In the genomic region with DNA sequence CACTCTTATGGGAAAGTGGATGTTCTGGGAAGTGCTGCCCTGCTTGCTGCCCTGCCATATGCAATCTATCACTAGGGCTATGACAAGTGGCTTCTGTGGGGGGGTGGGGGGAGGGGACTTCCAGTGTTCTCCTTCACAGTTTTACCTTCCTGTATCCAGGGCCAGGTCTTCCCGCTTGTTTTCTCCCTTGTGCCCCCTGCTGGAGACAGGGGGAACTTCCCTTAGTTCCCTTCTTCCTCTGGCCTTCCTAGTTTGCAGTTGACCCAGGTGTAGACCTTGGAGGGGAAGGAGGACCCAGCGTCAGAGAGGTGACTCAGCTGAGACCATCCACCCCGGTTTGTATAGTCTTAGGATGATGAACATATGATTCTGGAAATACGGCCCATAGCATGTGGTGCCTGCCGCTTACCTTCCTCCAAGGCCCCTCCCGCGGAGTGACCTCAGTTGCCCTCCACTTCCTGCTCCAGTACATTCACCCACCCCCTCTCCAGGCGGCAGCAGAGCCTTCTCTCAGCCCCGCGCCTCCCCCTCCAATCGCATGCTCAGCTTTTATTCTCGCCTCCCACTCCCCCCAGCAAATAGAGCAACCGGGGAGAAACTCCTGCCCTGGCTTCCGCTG, we compare ENCODE assay signal across 8 mouse cellular contexts. TPM values are rescaled to one million over a fixed set of nuclear protein-coding genes. Genes with fewer than 3 reads are reported as not detected.
DNase-seq lines count a peak whose midpoint lies in the region; ATAC-seq and TF ChIP-seq lines count a peak whose summit lies in the region.

No protein-coding gene starts in this region.

- no peak overlapping the region for H3K27ac ChIP-seq in spleen, adult 2 months (ENCODE audit: insufficient read depth, low read length)
- H3K27ac ChIP-seq in kidney, postnatal 0 days = no peak overlapping the region
- H3K27ac ChIP-seq in midbrain, postnatal 0 days (ENCODE audit: low read depth, low read length) = no peak overlapping the region

- intact Hi-C loops in gastrocnemius, postnatal 14 days (cut with DNase I; ENCODE audit: low total_unique reads) = loop anchor here (10.0 kb wide), 1 partner anchor 156 kb away; no protein-coding TSS in a partner anchor

- no peak for ATAC-seq in kidney, postnatal 0 days (replicated peaks; ENCODE audit: low FRiP score, low read depth)
- no peak for ATAC-seq in midbrain, postnatal 0 days (ENCODE audit: low FRiP score)

- H3K9ac ChIP-seq in kidney, postnatal 0 days (ENCODE audit: low read depth, low read length) = no peak overlapping the region
- no peak overlapping the region for H3K9ac ChIP-seq in midbrain, postnatal 0 days (replicated peaks; ENCODE audit: low read length, poor library complexity, severe bottlenecking)

- H3K27me3 ChIP-seq in spleen, adult 2 months (ENCODE audit: control insufficient read depth, insufficient read depth, low read length) = peaks cover 6% of the 10 kb centered on the region
- 0 out of 2 replicates have a peak, but pooled peaks cover 3% of the 10 kb centered on the region for H3K27me3 ChIP-seq in kidney, postnatal 0 days (ENCODE audit: insufficient read depth, low read length)
- H3K27me3 ChIP-seq in midbrain, postnatal 0 days (ENCODE audit: insufficient read depth, low read length) = no peaks in the 10 kb centered on the region

- WGBS in spleen, adult 2 months = 15% methylated on average over 13 of the region's 14 CpGs
- 12% methylated on average over 14 of the region's 14 CpGs for WGBS in kidney, postnatal 0 days
- WGBS in midbrain, postnatal 0 days = 47% methylated on average over 14 of the region's 14 CpGs

- H3K4me2 ChIP-seq in kidney, postnatal 0 days (ENCODE audit: low read length) = 0 out of 2 replicates have a peak overlapping the region, but pooled peaks have one; percentile 30
- H3K4me2 ChIP-seq in midbrain, postnatal 0 days (ENCODE audit: low read depth, low read length, poor library complexity, severe bottlenecking) = no peak overlapping the region

- H3K36me3 ChIP-seq in spleen, adult 2 months (ENCODE audit: control insufficient read depth, insufficient read depth, low read length) = no peaks in the 10 kb centered on the region
- H3K36me3 ChIP-seq in kidney, postnatal 0 days (ENCODE audit: insufficient read depth, low read length) = no peaks in the 10 kb centered on the region
- H3K36me3 ChIP-seq in midbrain, postnatal 0 days (ENCODE audit: insufficient read depth, low read length) = no peaks in the 10 kb centered on the region

- peak; percentile 19 for DNase-seq in gastrocnemius, adult 18-20 months (ENCODE audit: low spot score)
- no peak for DNase-seq in gastrocnemius, postnatal 14 days
- no peak for DNase-seq in spleen, adult 2 months (ENCODE audit: low read depth in 1 of 2, low spot score in 2 of 2)
- no peak for DNase-seq in spleen, postnatal 14 days (ENCODE audit: low spot score in 2 of 2)
- DNase-seq in embryo, embryonic 10 days (ENCODE audit: low spot score) = peak; percentile 65
- peak; percentile 69 for DNase-seq in kidney, postnatal 0 days (ENCODE audit: low spot score)
- DNase-seq in midbrain, postnatal 0 days (ENCODE audit: low spot score) = no peak
- no peak for DNase-seq in gastrocnemius, postnatal 4 days (ENCODE audit: low spot score in 2 of 2)

- H3K4me1 ChIP-seq in spleen, adult 2 months (ENCODE audit: control insufficient read depth, insufficient read depth, insufficient read length) = peaks cover 8% of the 10 kb centered on the region
- 0 out of 2 replicates have a peak, but pooled peaks cover 2% of the 10 kb centered on the region for H3K4me1 ChIP-seq in kidney, postnatal 0 days (replicated peaks; ENCODE audit: insufficient read depth, low read length)
- H3K4me1 ChIP-seq in midbrain, postnatal 0 days (ENCODE audit: insufficient read depth, low read length) = no peaks in the 10 kb centered on the region

- TF ChIP-seq CTCF in spleen, adult 2 months (IDR thresholded peaks at IDR 0.05; ENCODE audit: extremely low read depth, insufficient read depth, insufficient read length, insufficient replicate concordance) = peak; percentile 20; the same call in 1 of the 2 replicates
- TF ChIP-seq CTCF in kidney, postnatal 0 days (IDR thresholded peaks at IDR 0.05; ENCODE audit: low read depth) = peak; percentile 81
- TF ChIP-seq CTCF in midbrain, postnatal 0 days (IDR thresholded peaks at IDR 0.05) = peak; percentile 77

- no peak for TF ChIP-seq POLR2A in spleen, adult 2 months (IDR thresholded peaks at IDR 0.05; ENCODE audit: low read depth, low read length)

- H3K4me3 ChIP-seq in spleen, adult 2 months (ENCODE audit: extremely low read depth, insufficient read depth, insufficient read length) = no peak overlapping the region
- H3K4me3 ChIP-seq in kidney, postnatal 0 days (replicated peaks; ENCODE audit: low read depth, low read length) = no peak overlapping the region
- H3K4me3 ChIP-seq in midbrain, postnatal 0 days (ENCODE audit: low read depth, low read length) = no peak overlapping the region

- no peaks in the 10 kb centered on the region for H3K9me3 ChIP-seq in kidney, postnatal 0 days (replicated peaks; ENCODE audit: low read length)
- H3K9me3 ChIP-seq in midbrain, postnatal 0 days (ENCODE audit: low read length) = no peaks in the 10 kb centered on the region

RNA-seq across cellular contexts. Expression of a gene that starts 4.5 kb away (rescaled TPM):
- total RNA-seq in gastrocnemius, adult 18-20 months (2021) = under 1 TPM; 0.11 to 0.21 TPM
- total RNA-seq in gastrocnemius, postnatal 14 days (2021) = under 1 TPM; 0.35 to 0.62 TPM
- 3.7 and 3.9 TPM in 2 replicates for polyA plus RNA-seq in spleen, adult 2 months (2012; rRNA removed)
- 5.2 and 5.9 TPM in 2 replicates for polyA plus RNA-seq in kidney, postnatal 0 days (2015; fragmentation: Nextera tagmentation; extraction: Ambion mirVana)
- 33.2 and 36.0 TPM in 2 replicates for total RNA-seq in midbrain, postnatal 0 days (2014; rRNA removed)
- polyA plus RNA-seq in midbrain, postnatal 0 days (2015; fragmentation: Nextera tagmentation; extraction: Ambion mirVana) = 52.0 and 55.3 TPM in 2 replicates
- total RNA-seq in gastrocnemius, postnatal 4 days (2021) = 1 to 10 TPM; 1.9 to 2.4 TPM

RNA-seq across cellular contexts. Expression of a gene that starts 32.1 kb away (rescaled TPM):
- total RNA-seq in gastrocnemius, adult 18-20 months (2021) = 10 to 100 TPM; 99.0 to 99.1 TPM
- total RNA-seq in gastrocnemius, postnatal 14 days (2021) = 100 to 1,000 TPM; 114 to 127 TPM
- polyA plus RNA-seq in spleen, adult 2 months (2012; rRNA removed) = 9.3 and 10.2 TPM in 2 replicates
- 39.0 and 42.0 TPM in 2 replicates for polyA plus RNA-seq in kidney, postnatal 0 days (2015; fragmentation: Nextera tagmentation; extraction: Ambion mirVana)
- 43.9 and 52.0 TPM in 2 replicates for total RNA-seq in midbrain, postnatal 0 days (2014; rRNA removed)
- 34.0 and 37.4 TPM in 2 replicates for polyA plus RNA-seq in midbrain, postnatal 0 days (2015; fragmentation: Nextera tagmentation; extraction: Ambion mirVana)
- total RNA-seq in gastrocnemius, postnatal 4 days (2021) = 100 to 1,000 TPM; 103 to 112 TPM

RNA-seq across cellular contexts. Expression of a gene that starts 32.6 kb away (rescaled TPM):
- 1 to 10 TPM; 1.1 to 1.2 TPM for total RNA-seq in gastrocnemius, adult 18-20 months (2021)
- 1 to 10 TPM in 1 of 2 experiments, under 1 TPM in 1; 0.55 to 1.2 TPM for total RNA-seq in gastrocnemius, postnatal 14 days (2021)
- polyA plus RNA-seq in spleen, adult 2 months (2012; rRNA removed) = 1.6 and 1.8 TPM in 2 replicates
- 0.37 and 0.43 TPM in 2 replicates for polyA plus RNA-seq in kidney, postnatal 0 days (2015; fragmentation: Nextera tagmentation; extraction: Ambion mirVana)
- total RNA-seq in midbrain, postnatal 0 days (2014; rRNA removed) = 9.3 and 10.4 TPM in 2 replicates
- 2.7 and 2.9 TPM in 2 replicates for polyA plus RNA-seq in midbrain, postnatal 0 days (2015; fragmentation: Nextera tagmentation; extraction: Ambion mirVana)
- total RNA-seq in gastrocnemius, postnatal 4 days (2021) = 1 to 10 TPM in 1 of 2 experiments, under 1 TPM in 1; 0.74 to 1.0 TPM

Comparison
In these comparisons a context has a peak if more than half of its experiments do, and no peak if none do; other contexts are left out.
1. DNase-seq: peak in gastrocnemius, adult 18-20 months (single experiment), embryo, embryonic 10 days (single experiment) and kidney, postnatal 0 days (single experiment); none in gastrocnemius, postnatal 14 days (single experiment), spleen, adult 2 months (0 of 2), spleen, postnatal 14 days (0 of 2), midbrain, postnatal 0 days (single experiment) and gastrocnemius, postnatal 4 days (0 of 2).
2. CTCF ChIP-seq: peak in every context shown above with its lines; median percentile 81 in kidney, postnatal 0 days; 77 in midbrain, postnatal 0 days; 20 in spleen, adult 2 months.
3. RNA of a gene that starts 4.5 kb away (total RNA-seq): 33.2 to 36.0 TPM in midbrain, postnatal 0 days; 1.9 to 2.4 TPM in gastrocnemius, postnatal 4 days, 0.35 to 0.62 TPM in gastrocnemius, postnatal 14 days and 0.11 to 0.21 TPM in gastrocnemius, adult 18-20 months; every median in the first group is over 10 times any median in the second.